Mouse (Mus musculus): ENCODE measurements around the gene Acox3. TPM values are rescaled to one million over a fixed set of nuclear protein-coding genes. Genes with fewer than 3 reads are reported as not detected.

Acox3 gene
- 10 to 100 TPM; 48.8 to 53.4 TPM for total RNA-seq (2023)

DNA sequence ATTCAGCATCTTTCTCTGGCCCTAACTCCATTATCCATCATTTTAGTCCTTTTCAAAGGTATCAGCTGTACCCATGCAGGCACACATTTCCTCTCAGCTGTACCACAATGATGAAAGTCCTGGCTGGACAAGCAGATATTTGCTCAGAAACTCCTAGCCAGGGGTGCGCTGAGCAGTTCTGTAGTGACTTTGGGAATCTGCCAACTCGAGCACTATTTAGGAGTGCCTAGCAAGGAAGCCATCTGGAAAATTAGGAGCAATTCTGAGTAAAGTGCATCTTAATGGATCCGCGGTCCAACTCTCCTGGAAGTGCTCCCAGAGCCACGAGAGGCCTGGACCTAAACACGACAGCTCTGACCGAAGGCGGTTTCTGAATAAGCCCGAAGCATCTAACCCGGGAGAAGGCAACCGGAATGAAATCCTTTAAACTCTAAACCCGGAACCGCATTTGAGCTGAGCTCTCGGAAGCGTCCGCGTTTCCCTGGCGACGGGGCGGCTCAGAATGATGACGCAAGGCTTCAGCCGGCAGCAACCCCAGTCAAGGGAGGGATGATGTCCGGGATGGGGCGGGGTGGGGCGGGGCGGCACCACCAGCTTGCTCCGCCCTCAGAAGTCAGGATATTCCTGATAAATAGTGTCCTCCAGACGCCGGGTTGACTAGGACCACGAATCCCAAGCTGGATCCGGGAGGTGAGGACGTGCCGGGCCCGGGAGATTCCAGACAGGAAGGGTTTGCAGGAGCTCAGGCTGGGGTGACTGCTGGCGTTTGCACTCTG, at the start of gene Acox3:
Gene Acox3, plus strand, starts transcription at position 596 of the 776 bp plus-strand sequence.

DNA sequence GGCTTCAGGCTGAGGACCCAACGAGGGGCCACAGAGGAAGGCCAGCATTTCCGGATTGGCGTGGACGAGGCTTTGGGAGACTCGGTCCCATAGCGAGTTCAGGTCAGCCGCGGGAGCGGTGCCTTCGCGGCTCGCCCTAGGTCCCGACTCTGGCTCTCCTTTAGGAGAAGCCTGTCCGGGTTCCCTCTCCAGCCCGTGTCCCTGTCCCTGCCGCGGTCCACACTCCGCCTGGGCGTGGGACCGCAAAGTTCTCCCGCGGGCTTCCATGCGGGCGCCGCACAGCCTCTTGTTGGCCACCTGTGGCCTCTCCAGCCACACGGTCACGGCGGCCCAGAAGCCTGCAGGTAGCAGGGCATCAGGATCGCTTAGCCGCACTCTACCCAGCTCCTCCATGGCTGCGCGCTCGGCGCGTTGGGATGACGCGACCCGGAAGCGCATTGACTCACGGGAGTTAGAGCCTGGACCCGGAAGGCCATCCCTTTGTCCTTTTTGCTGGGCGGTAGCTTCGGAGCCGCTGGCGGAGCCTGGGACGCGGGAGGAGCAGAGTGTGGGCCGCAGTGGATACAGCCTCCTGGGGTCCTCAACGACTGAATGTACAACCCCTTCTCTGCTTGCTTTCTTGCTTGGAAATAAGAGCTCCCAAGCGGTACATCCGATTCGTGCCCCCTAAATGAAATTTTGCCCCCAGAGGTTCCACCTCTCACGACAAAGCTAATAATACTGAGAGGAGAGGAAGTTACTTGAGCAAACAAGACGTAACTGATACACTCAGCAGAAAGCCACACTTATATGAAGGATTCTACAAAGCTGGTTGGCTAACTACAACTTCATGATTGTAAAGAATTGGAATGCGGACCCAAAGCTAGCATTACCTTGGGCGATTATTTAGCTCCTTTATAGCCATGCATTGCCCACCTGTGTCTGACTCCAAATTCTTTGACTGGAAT, 7.9 kb upstream of the Acox3 start, which contains the start of gene Trmt44:
Gene Trmt44, minus strand, starts transcription at position 418 of the 947 bp plus-strand sequence.

Other genes with a start within 250 kb of the Acox3 start
- not detected for gene Hmx1, start 193.9 kb upstream of the Acox3 start, total RNA-seq (2023)
- gene Cpz, start 57.3 kb upstream of the Acox3 start, total RNA-seq (2023), result not detected
- gene Trmt44, start 8.0 kb upstream of the Acox3 start, total RNA-seq (2023), result 10 to 100 TPM; 11.1 to 12.7 TPM
- gene Htra3, start 96.7 kb downstream of the Acox3 start, total RNA-seq (2023), result under 1 TPM in 1 of 2 experiments, not detected in 1; 0.20 TPM
- 1 to 10 TPM; 2.1 to 2.3 TPM for gene Sh3tc1, start 156.9 kb downstream of the Acox3 start, total RNA-seq (2023)
- 1 to 10 TPM; 2.1 to 3.7 TPM for gene Ablim2, start 174.8 kb downstream of the Acox3 start, total RNA-seq (2023)

Measured in T-cell, adult 66 days (primary cell).